Mouse (Mus musculus): ENCODE measurements around the gene Tmem131. TPM values are rescaled to one million over a fixed set of nuclear protein-coding genes. Genes with fewer than 3 reads are reported as not detected.

Tmem131 gene
- total RNA-seq, 2 experiments from 2014 or later = 58.1 to 62.1 TPM

DNA sequence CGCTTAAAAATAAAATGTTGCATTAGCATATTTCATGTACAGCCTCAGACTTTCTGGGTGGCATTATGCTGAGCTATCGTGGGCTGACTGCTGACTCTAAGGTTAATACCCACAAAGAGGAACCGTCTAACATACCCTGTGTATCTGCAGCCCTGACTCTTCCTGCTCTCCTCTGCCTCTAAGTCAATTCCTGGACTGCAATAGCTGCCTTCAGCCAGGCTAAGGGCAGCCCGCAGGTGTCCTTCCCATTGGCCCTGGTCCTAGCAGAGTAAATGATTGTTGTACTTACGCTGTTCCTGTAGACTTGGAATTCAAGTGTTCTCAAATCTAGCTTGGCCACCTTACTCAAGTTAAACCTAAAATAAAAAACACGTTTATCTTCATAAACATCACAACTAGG lies 128.3 kb downstream of the Tmem131 start:
- Histone ChIP-seq H3K27ac (no peak overlapping the region; the same call in 1 of the 2 replicates), H3K4me3 (no peak overlapping the region)
- DNase-seq (ENCODE audit: low spot score in 2 of 2) = no peak
- no peak for TF ChIP-seq CTCF (conservative IDR thresholded peaks at IDR 0.05)

DNA sequence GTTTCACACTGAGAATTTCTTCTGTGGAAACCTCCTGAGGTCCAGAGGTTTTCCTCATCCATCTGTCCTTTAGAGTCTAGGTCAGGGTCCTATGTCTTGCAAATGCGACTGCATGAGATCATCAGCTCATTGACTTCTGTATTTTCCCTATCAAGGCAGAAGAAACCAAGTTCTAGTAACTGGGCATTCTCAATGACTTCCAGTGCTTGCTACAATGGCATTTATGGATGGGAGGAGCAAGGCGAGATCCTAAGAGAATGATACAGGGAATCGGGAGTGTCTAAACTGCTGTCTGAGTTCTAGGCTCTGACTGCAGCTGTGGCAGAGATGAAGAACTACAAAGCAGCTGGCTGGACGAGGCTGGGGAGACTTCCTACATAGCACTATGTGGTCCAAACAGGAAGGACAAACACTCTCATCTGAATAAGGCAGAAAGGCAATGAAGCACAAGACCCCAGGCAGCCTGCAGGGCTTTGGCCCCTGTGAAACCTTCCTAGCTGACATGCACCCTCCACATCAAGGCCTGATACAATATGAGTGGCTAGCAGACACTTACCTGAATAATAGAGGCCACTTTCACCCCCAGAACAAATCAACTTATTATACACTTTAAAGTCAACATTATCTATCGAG lies 129.1 kb downstream of the Tmem131 start:
- no peak for TF ChIP-seq CTCF (conservative IDR thresholded peaks at IDR 0.05)

DNA sequence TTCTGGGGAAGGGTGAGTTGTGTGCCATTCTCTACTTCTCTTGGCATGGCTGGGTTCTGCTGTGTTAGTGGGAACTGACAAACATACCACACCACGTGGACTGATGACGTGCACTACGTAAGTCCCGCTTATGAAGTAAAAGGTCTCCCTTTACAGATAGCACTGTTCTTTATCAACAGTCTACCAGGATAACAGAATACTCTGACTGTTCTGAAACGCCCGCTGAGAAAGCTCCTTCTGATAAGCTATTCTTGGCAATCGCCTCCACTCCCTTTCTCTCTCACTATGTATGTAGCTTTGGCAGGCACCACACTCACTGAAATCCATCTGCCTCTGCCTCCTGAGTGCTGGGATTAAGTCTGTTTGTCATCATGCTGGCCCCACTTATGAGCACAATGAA lies 130.1 kb downstream of the Tmem131 start:
- no peak for TF ChIP-seq CTCF (conservative IDR thresholded peaks at IDR 0.05)
- no peak overlapping the region for H3K4me3 ChIP-seq
- peak overlapping the region; percentile 74 for H3K27ac ChIP-seq
- peak; percentile 66 to 85 for DNase-seq (ENCODE audit: low spot score in 2 of 2)

More for the DNA sequence above, 129.1 kb downstream of the Tmem131 start:
- peak overlapping the region; percentile 74 for H3K27ac ChIP-seq
- H3K4me3 ChIP-seq = no peak overlapping the region
- no peak for DNase-seq (ENCODE audit: low spot score in 2 of 2)

GRCm38 (mm10) chr1:36811806-36812205 lies 131.7 kb downstream of the Tmem131 start:
- Histone ChIP-seq H3K4me3 (no peak overlapping the region), H3K27ac (no peak overlapping the region)
- TF ChIP-seq CTCF (conservative IDR thresholded peaks at IDR 0.05) = no peak
- no peak for DNase-seq (ENCODE audit: low spot score in 2 of 2)

GRCm38 (mm10) chr1:36807782-36808565 lies 135.5 kb downstream of the Tmem131 start:
- no peak for TF ChIP-seq CTCF (conservative IDR thresholded peaks at IDR 0.05)
- Histone ChIP-seq H3K4me3 (no peak overlapping the region), H3K27ac (peak overlapping the region; percentile 72)
- peak; percentile 44 to 76 for DNase-seq (ENCODE audit: low spot score in 2 of 2)

- no peak overlapping the region for H3K4me3 ChIP-seq
- H3K27ac ChIP-seq = no peak overlapping the region
- DNase-seq (ENCODE audit: low spot score in 2 of 2) = no peak
- TF ChIP-seq CTCF (conservative IDR thresholded peaks at IDR 0.05) = no peak
Observed at GRCm38 (mm10) chr1:36807086-36807485, 136.4 kb downstream of the Tmem131 start.

DNA sequence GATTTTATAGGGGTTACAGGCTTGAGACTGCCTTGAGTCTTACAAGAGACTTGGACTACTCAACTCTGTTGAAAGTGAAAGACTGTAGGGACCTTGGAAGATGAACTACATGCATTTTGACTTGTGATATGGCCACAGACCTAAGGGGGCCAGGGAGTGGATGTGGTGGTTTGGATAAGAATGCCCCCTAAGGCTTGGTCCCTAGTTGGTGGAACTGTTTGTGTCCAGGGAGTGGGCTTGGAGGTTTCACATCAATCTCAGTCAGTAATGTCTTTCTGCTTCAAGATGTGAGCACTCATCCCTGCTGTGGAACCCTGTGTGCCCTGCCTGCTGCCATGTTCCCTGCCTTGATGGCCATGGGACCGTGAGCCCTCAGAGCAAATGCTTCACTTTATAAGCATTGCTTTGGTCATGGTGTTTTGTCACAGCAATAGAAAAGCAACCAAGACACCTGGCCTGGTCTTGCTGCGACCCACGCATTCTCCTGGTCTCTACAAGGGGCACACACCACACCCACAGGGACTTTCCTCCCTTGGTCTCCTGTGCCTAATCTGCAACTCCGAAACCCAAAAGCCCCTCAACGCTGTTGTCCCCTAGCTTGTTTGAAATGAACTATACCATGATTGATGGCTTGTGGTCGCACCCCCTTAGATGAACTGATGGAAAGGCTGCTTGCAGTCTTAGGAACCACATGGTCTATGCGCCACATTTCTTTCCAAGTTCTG lies 137.1 kb downstream of the Tmem131 start:
- Histone ChIP-seq H3K27ac (no peak overlapping the region), H3K4me3 (no peak overlapping the region)
- DNase-seq (ENCODE audit: low spot score in 2 of 2) = no peak
- no peak for TF ChIP-seq CTCF (conservative IDR thresholded peaks at IDR 0.05)

GRCm38 (mm10) chr1:36804833-36805232 lies 138.6 kb downstream of the Tmem131 start:
- DNase-seq (ENCODE audit: low spot score in 2 of 2) = no peak
- no peak for TF ChIP-seq CTCF (conservative IDR thresholded peaks at IDR 0.05)
- Histone ChIP-seq H3K4me3 (no peak overlapping the region), H3K27ac (no peak overlapping the region)

- TF ChIP-seq CTCF (conservative IDR thresholded peaks at IDR 0.05) = no peak
Observed at GRCm38 (mm10) chr1:36804259-36804658, 139.2 kb downstream of the Tmem131 start.

DNA sequence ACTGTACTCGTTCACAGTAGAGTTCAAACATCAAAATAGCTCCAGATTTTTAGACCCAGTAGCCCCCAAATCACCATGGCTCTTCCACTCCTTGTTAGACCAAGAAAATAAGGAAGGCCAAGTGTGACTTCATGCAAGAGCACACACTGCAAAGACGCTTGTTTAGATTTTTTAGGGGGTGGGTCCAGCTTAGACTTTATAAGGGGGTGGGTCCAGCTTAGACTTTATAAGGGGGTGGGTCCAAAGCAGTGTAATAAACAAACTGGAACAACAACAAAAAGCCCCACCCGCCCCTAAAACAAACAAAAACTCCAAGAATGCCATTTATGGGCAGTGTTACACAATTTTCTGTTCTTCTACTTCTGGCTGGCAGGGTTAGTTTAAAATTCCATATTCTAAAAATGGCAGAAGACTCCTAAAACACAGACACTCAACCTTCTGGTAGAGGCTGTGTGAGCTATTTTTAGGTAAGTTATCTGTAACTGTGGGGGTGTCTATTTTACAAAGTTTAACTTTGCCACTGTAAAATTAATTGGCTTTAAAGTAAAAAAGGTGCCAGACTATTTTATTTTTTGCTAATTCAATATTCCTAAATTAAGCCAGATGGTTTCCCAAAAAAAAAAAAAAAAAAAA lies 143.0 kb downstream of the Tmem131 start:
- no peak for DNase-seq (ENCODE audit: low spot score in 2 of 2)
- Histone ChIP-seq H3K4me3 (no peak overlapping the region), H3K27ac (peak overlapping the region; percentile 33; the same call in 1 of the 2 replicates)
- TF ChIP-seq CTCF (conservative IDR thresholded peaks at IDR 0.05) = no peak

More at GRCm38 (mm10) chr1:36804259-36804658, 139.2 kb downstream of the Tmem131 start:
- DNase-seq (ENCODE audit: low spot score in 2 of 2) = no peak
- Histone ChIP-seq H3K4me3 (no peak overlapping the region), H3K27ac (no peak overlapping the region)

DNA sequence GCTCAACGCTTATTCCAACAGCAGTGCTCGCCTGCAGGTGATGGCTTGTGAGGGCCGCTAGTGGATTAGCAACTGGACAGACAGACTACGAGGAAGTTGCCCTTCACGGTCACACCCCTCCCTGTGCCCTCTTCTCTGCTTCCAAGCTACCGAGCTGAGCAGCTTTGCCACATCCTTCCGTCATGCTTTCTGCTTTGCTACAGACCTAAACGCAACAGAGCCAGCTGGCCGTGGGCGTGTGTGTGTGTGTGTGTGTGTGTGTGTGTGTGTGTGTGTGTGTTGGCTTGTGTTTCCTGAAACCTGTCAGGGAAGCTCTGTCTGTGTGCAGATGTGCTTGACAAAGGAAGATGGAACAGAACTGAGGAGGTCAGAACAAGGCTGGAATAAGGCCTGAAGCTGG lies 146.0 kb downstream of the Tmem131 start:
- TF ChIP-seq CTCF (conservative IDR thresholded peaks at IDR 0.05) = no peak
- peak; percentile 44 to 61 for DNase-seq (ENCODE audit: low spot score in 2 of 2)

DNA sequence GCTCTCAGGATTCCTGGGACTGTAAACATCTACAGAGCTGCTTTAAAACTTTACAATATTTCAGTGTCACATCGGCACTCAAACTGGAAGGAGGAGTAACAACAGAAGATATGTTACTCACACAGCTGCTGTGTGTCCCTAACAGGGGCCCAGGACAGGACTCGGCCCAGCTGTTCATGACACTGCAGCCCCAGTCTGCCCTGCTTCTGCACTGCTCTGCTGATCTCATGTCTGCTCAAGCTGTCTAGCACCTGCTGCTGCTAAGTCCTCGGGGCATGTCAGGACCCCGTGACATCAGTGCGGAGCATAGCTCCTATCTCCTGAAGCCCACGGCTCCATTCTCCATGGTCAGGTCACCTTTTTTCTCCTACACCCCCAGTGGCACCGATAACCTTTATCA lies 146.8 kb downstream of the Tmem131 start:
- TF ChIP-seq CTCF (conservative IDR thresholded peaks at IDR 0.05) = no peak
- no peak overlapping the region for H3K4me3 ChIP-seq
- no peak overlapping the region for H3K27ac ChIP-seq
- DNase-seq (ENCODE audit: low spot score in 2 of 2) = no peak

More for the DNA sequence above, 146.0 kb downstream of the Tmem131 start:
- Histone ChIP-seq H3K27ac (no peak overlapping the region), H3K4me3 (no peak overlapping the region)

GRCm38 (mm10) chr1:36789416-36789815 lies 154.1 kb downstream of the Tmem131 start:
- Histone ChIP-seq H3K4me3 (no peak overlapping the region), H3K27ac (no peak overlapping the region)
- no peak for DNase-seq (ENCODE audit: low spot score in 2 of 2)
- no peak for TF ChIP-seq CTCF (conservative IDR thresholded peaks at IDR 0.05)
